Mouse (Mus musculus) ES-Bruce4 (cell line): ENCODE results near the gene Sncb. TPM values are rescaled to one million over a fixed set of nuclear protein-coding genes. Genes with fewer than 3 reads are reported as not detected.

ENCODE experiments used
- H3K27ac ChIP-seq: 2 replicates; pipeline ENCODE4 v1.5.1; 2012; ENCODE audit warnings: low read length, inconsistent platforms; ENCODE audit not compliant: insufficient read depth
- H3K27me3 ChIP-seq: 2 replicates; pipeline ENCODE4 v1.6.1; 2012; ENCODE audit warnings: mild to moderate bottlenecking, low read length, inconsistent platforms; ENCODE audit not compliant: control insufficient read depth, poor library complexity, insufficient read depth, severe bottlenecking
- H3K36me3 ChIP-seq: 2 replicates; pipeline ENCODE4 v1.6.1; 2012; ENCODE audit warnings: inconsistent platforms, mild to moderate bottlenecking, low read length, moderate library complexity; ENCODE audit not compliant: control insufficient read depth, poor library complexity, insufficient read depth, severe bottlenecking
- H3K4me1 ChIP-seq: one replicate; pipeline ENCODE4 v1.8.1; 2011; ENCODE audit warnings: low read length; ENCODE audit not compliant: control insufficient read depth, insufficient read depth
- H3K4me3 ChIP-seq: 2 replicates; pipeline ENCODE4 v1.5.1; 2011; ENCODE audit warnings: low read depth, mild to moderate bottlenecking, low read length
- H3K9ac ChIP-seq: 2 replicates; pipeline ENCODE4 v1.6.1; 2012; ENCODE audit warnings: low read depth, mild to moderate bottlenecking, inconsistent platforms; ENCODE audit not compliant: poor library complexity, severe bottlenecking
- H3K9me3 ChIP-seq: replicated peaks from 2 replicates; pipeline ENCODE4 v1.6.1; 2012; ENCODE audit warnings: mild to moderate bottlenecking, low read length, inconsistent platforms; ENCODE audit not compliant: control insufficient read depth, poor library complexity, insufficient read depth, severe bottlenecking
- CTCF ChIP-seq: IDR thresholded peaks from one replicate; pipeline ENCODE4 v1.8.1; 2011; ENCODE audit warnings: low read depth, low read length
- EP300 ChIP-seq: IDR thresholded peaks from 2 replicates; pipeline ENCODE4 v1.6.1; 2011; ENCODE audit warnings: low read depth, low read length; ENCODE audit not compliant: insufficient read depth
- POLR2A ChIP-seq: IDR thresholded peaks from one replicate; pipeline ENCODE4 v1.8.1; 2011; ENCODE audit warnings: low read length; ENCODE audit not compliant: insufficient read depth
- polyA plus RNA-seq: library from polyadenylated mRNA; stranded (reverse); fragments of >200 nt; gene quantifications from 2 replicates; pipeline ENCODE4 v1.2.4, GENCODE M21; 2011; ENCODE audit warnings: low read depth; ENCODE audit not compliant: missing spikeins, insufficient read depth, insufficient read length

Sncb gene
- polyA plus RNA-seq, 1 experiment = 2.8 TPM

GRCm38 (mm10) chr13:54760906-54761305 lies 5.5 kb downstream of the Sncb start:
- Histone ChIP-seq H3K9ac (no peak overlapping the region), H3K27ac (no peak overlapping the region), H3K36me3 (no peaks in the 10 kb centered on the region), H3K9me3 (no peaks in the 10 kb centered on the region), H3K4me1 (no peaks in the 10 kb centered on the region), H3K27me3 (no peaks in the 10 kb centered on the region; the same call in 1 of the 2 replicates), H3K4me3 (no peak overlapping the region)
- no peak for TF ChIP-seq POLR2A
- no peak for TF ChIP-seq EP300
- TF ChIP-seq CTCF = no peak

GRCm38 (mm10) chr13:54760164-54760795 lies 6.1 kb downstream of the Sncb start:
- Histone ChIP-seq H3K4me3 (no peak overlapping the region), H3K9ac (no peak overlapping the region), H3K36me3 (no peaks in the 10 kb centered on the region), H3K27ac (no peak overlapping the region), H3K4me1 (no peaks in the 10 kb centered on the region), H3K9me3 (no peaks in the 10 kb centered on the region), H3K27me3 (no peaks in the 10 kb centered on the region; the same call in 1 of the 2 replicates)
- TF ChIP-seq CTCF = no peak
- no peak for TF ChIP-seq POLR2A
- no peak for TF ChIP-seq EP300

GRCm38 (mm10) chr13:54759496-54759895 lies 6.9 kb downstream of the Sncb start:
- no peak overlapping the region for H3K27ac ChIP-seq
- TF ChIP-seq POLR2A (no peak), EP300 (no peak), CTCF (no peak)
- no peaks in the 10 kb centered on the region for H3K9me3 ChIP-seq
- H3K4me3 ChIP-seq = no peak overlapping the region
- no peaks in the 10 kb centered on the region for H3K36me3 ChIP-seq
- no peaks in the 10 kb centered on the region for H3K4me1 ChIP-seq
- H3K27me3 ChIP-seq = no peaks in the 10 kb centered on the region
- H3K9ac ChIP-seq = no peak overlapping the region

- no peaks in the 10 kb centered on the region for H3K36me3 ChIP-seq
- no peak overlapping the region for H3K27ac ChIP-seq
- H3K9ac ChIP-seq = no peak overlapping the region
- H3K9me3 ChIP-seq = no peaks in the 10 kb centered on the region
- H3K4me1 ChIP-seq = no peaks in the 10 kb centered on the region
- no peaks in the 10 kb centered on the region for H3K27me3 ChIP-seq
- TF ChIP-seq EP300 (no peak), POLR2A (no peak), CTCF (no peak)
- H3K4me3 ChIP-seq = peak overlapping the region; percentile 22
These were observed 7.5 kb downstream of the Sncb start for GRCm38 (mm10) chr13:54758756-54759470.

- H3K4me3 ChIP-seq = peak overlapping the region; percentile 46
- TF ChIP-seq CTCF (peak; percentile 93), EP300 (0 out of 2 replicates have a peak, but pooled peaks have one; percentile 60), POLR2A (no peak)
- no peaks in the 10 kb centered on the region for H3K4me1 ChIP-seq
- H3K27ac ChIP-seq = no peak overlapping the region
- no peaks in the 10 kb centered on the region for H3K36me3 ChIP-seq
- no peaks in the 10 kb centered on the region for H3K9me3 ChIP-seq
- no peaks in the 10 kb centered on the region for H3K27me3 ChIP-seq
- peak overlapping the region; percentile 14; the same call in 1 of the 2 replicates for H3K9ac ChIP-seq
These were observed 8.2 kb downstream of the Sncb start for GRCm38 (mm10) chr13:54758045-54758755.
